Mouse (Mus musculus): ENCODE measurements around the gene Gba2. TPM values are rescaled to one million over a fixed set of nuclear protein-coding genes. Genes with fewer than 3 reads are reported as not detected.

Gba2 gene
- polyA plus RNA-seq, 1 experiment from 2014 or later, result 16.5 TPM

GRCm38 (mm10) chr4:43519956-43520355, 58.7 kb downstream of the Gba2 start:
- peaks cover 62% of the 10 kb centered on the region for H3K27me3 ChIP-seq
- WGBS (ENCODE audit: insufficient replicate concordance), result 20% methylated on average over 6 of the region's 6 CpGs
- H3K9ac ChIP-seq, result no peak overlapping the region
- no peak overlapping the region for H3K4me3 ChIP-seq (replicated peaks)
- H3K36me3 ChIP-seq, result no peaks in the 10 kb centered on the region
- peaks cover 42% of the 10 kb centered on the region for H3K4me1 ChIP-seq (replicated peaks)
- no peak for ATAC-seq (ENCODE audit: low read depth)
- no peaks in the 10 kb centered on the region for H3K9me3 ChIP-seq (replicated peaks)
- no peak overlapping the region for H3K27ac ChIP-seq
- peak overlapping the region; percentile 31 for H3K4me2 ChIP-seq
- peak; percentile 61 for DNase-seq

GRCm38 (mm10) chr4:43519551-43519950, 59.1 kb downstream of the Gba2 start:
- Histone ChIP-seq H3K4me2 (peak overlapping the region; percentile 31), H3K9me3 (replicated peaks) (no peaks in the 10 kb centered on the region), H3K4me1 (replicated peaks) (peaks cover 42% of the 10 kb centered on the region), H3K36me3 (no peaks in the 10 kb centered on the region), H3K9ac (no peak overlapping the region), H3K27ac (no peak overlapping the region), H3K27me3 (peaks cover 58% of the 10 kb centered on the region), H3K4me3 (replicated peaks) (no peak overlapping the region)
- no peak for ATAC-seq (ENCODE audit: low read depth)
- DNase-seq, result no peak
- 49% methylated on average over 10 of the region's 10 CpGs for WGBS (ENCODE audit: insufficient replicate concordance)

Other genes starting within 250 kb of the Gba2 start
- 0.75 and 0.82 TPM in 2 replicates for gene Rusc2, start 196.9 kb downstream of the Gba2 start, polyA plus RNA-seq (2015; fragmentation: Nextera tagmentation; extraction: Ambion mirVana)
- not detected in 2 replicates for gene Fam166b, start 149.7 kb downstream of the Gba2 start, polyA plus RNA-seq (2015; fragmentation: Nextera tagmentation; extraction: Ambion mirVana)
- gene Tesk1, start 136.9 kb downstream of the Gba2 start, polyA plus RNA-seq (2015; fragmentation: Nextera tagmentation; extraction: Ambion mirVana), result 0.95 and 0.98 TPM in 2 replicates
- gene Cd72, start 124.2 kb downstream of the Gba2 start, polyA plus RNA-seq (2015; fragmentation: Nextera tagmentation; extraction: Ambion mirVana), result 0.48 and 0.70 TPM in 2 replicates
- gene Sit1, start 95.1 kb downstream of the Gba2 start, polyA plus RNA-seq (2015; fragmentation: Nextera tagmentation; extraction: Ambion mirVana), result not detected in 2 replicates
- 34.2 and 34.3 TPM in 2 replicates for gene Ccdc107, start 86.0 kb downstream of the Gba2 start, polyA plus RNA-seq (2015; fragmentation: Nextera tagmentation; extraction: Ambion mirVana)
- gene Arhgef39, start 79.2 kb downstream of the Gba2 start, polyA plus RNA-seq (2015; fragmentation: Nextera tagmentation; extraction: Ambion mirVana), result 29.4 and 35.8 TPM in 2 replicates
- gene Car9, start 71.9 kb downstream of the Gba2 start, polyA plus RNA-seq (2015; fragmentation: Nextera tagmentation; extraction: Ambion mirVana), result 0.85 and 1.0 TPM in 2 replicates
- gene Tpm2, start 55.1 kb downstream of the Gba2 start, polyA plus RNA-seq (2015; fragmentation: Nextera tagmentation; extraction: Ambion mirVana), result 28.8 and 31.9 TPM in 2 replicates
- 20.6 and 21.9 TPM in 2 replicates for gene Creb3, start 16.5 kb downstream of the Gba2 start, polyA plus RNA-seq (2015; fragmentation: Nextera tagmentation; extraction: Ambion mirVana)
- 38.6 and 42.4 TPM in 2 replicates for gene Tln1, start 16.2 kb downstream of the Gba2 start, polyA plus RNA-seq (2015; fragmentation: Nextera tagmentation; extraction: Ambion mirVana)
- gene Rgp1, start 158 bp downstream of the Gba2 start, polyA plus RNA-seq (2015; fragmentation: Nextera tagmentation; extraction: Ambion mirVana), result 13.8 and 15.1 TPM in 2 replicates
- gene Msmp, start 5.6 kb upstream of the Gba2 start, polyA plus RNA-seq (2015; fragmentation: Nextera tagmentation; extraction: Ambion mirVana), result 0.60 TPM in 1 of 2 replicates, not detected in the other
- gene Npr2, start 53.1 kb upstream of the Gba2 start, polyA plus RNA-seq (2015; fragmentation: Nextera tagmentation; extraction: Ambion mirVana), result 0.80 and 0.89 TPM in 2 replicates
- 0.10 and 0.12 TPM in 2 replicates for gene Spag8, start 74.7 kb upstream of the Gba2 start, polyA plus RNA-seq (2015; fragmentation: Nextera tagmentation; extraction: Ambion mirVana)
- gene Hint2, start 77.6 kb upstream of the Gba2 start, polyA plus RNA-seq (2015; fragmentation: Nextera tagmentation; extraction: Ambion mirVana), result 66.4 and 66.9 TPM in 2 replicates
- 0.19 and 0.23 TPM in 2 replicates for gene Tmem8b, start 90.1 kb upstream of the Gba2 start, polyA plus RNA-seq (2015; fragmentation: Nextera tagmentation; extraction: Ambion mirVana)
- gene Fam221b, start 90.3 kb upstream of the Gba2 start, polyA plus RNA-seq (2015; fragmentation: Nextera tagmentation; extraction: Ambion mirVana), result 1.3 and 1.8 TPM in 2 replicates
- not detected in 2 replicates for gene Olfr70, start 121.9 kb upstream of the Gba2 start, polyA plus RNA-seq (2015; fragmentation: Nextera tagmentation; extraction: Ambion mirVana)
- not detected in 2 replicates for gene Olfr71, start 131.4 kb upstream of the Gba2 start, polyA plus RNA-seq (2015; fragmentation: Nextera tagmentation; extraction: Ambion mirVana)
- 0.09 and 0.17 TPM in 2 replicates for gene Hrct1, start 148.3 kb upstream of the Gba2 start, polyA plus RNA-seq (2015; fragmentation: Nextera tagmentation; extraction: Ambion mirVana)
- not detected in 2 replicates for gene Spaar, start 151.2 kb upstream of the Gba2 start, polyA plus RNA-seq (2015; fragmentation: Nextera tagmentation; extraction: Ambion mirVana)
- not detected in 2 replicates for gene Olfr159, start 192.1 kb upstream of the Gba2 start, polyA plus RNA-seq (2015; fragmentation: Nextera tagmentation; extraction: Ambion mirVana)
- not detected in 2 replicates for gene Olfr156, start 245.0 kb upstream of the Gba2 start, polyA plus RNA-seq (2015; fragmentation: Nextera tagmentation; extraction: Ambion mirVana)